Mouse (Mus musculus) layer of hippocampus, postnatal 14 days (tissue): Measurements from ENCODE around the gene Htra2. TPM values are rescaled to one million over a fixed set of nuclear protein-coding genes. Genes with fewer than 3 reads are reported as not detected.

Experiments
- DNase-seq, 2 experiments: peaks; one replicate each; pipeline ENCODE4 v3.0.0; 2021 to 2022; ENCODE audit warnings: low spot score in 2 of 2, mixed read lengths in 1 of 2
- microRNA-seq, 2 experiments: library from miRNA; unstranded; fragments of <30 nt; microRNA quantifications; one replicate each; pipeline ENCODE4 v1.2.0; 2021
- total RNA-seq, 2 experiments: library from RNA; stranded (reverse); gene quantifications; 2 replicates each; pipeline ENCODE4 v1.2.3; 2021

Gene Htra2
- total RNA-seq, 2 experiments from 2014 or later = 55.7 to 60.1 TPM

- DNase-seq = no peak
Observed at GRCm38 (mm10) chr6:83010010-83010409, 45.1 kb downstream of the Htra2 start.

- DNase-seq = no peak
Observed at GRCm38 (mm10) chr6:83008659-83009058, 46.4 kb downstream of the Htra2 start.

- no peak for DNase-seq
Observed at GRCm38 (mm10) chr6:83006114-83006513, 49.0 kb downstream of the Htra2 start.

GRCm38 (mm10) chr6:83005444-83006011 is 49.5 kb downstream of the Htra2 start:
- DNase-seq = no peak

GRCm38 (mm10) chr6:83004872-83005271 is 50.2 kb downstream of the Htra2 start:
- peak in 1 of 2 experiments; percentile 20 for DNase-seq

- no peak for DNase-seq
Observed at GRCm38 (mm10) chr6:83004309-83004708, 50.8 kb downstream of the Htra2 start.

GRCm38 (mm10) chr6:83003850-83004249 is 51.2 kb downstream of the Htra2 start:
- DNase-seq = no peak

- DNase-seq = no peak
Observed at GRCm38 (mm10) chr6:83003082-83003481, 52.0 kb downstream of the Htra2 start.

Small RNA genes within 50 kb of the gene (microRNA-seq; reads per million reads assigned to microRNA genes)
- gene Mir3470a = 0 reads per million in 2 experiments
- 0 reads per million in 2 experiments for gene Mir7040

Other genes starting within 250 kb of the Htra2 start
- gene Sema4f, start 115.5 kb downstream of the Htra2 start, total RNA-seq = 10 to 100 TPM; 43.4 to 44.2 TPM
- gene M1ap, start 108.4 kb downstream of the Htra2 start, total RNA-seq = under 1 TPM in 1 of 2 experiments, not detected in 1; 0.44 TPM
- 1 to 10 TPM; 3.1 to 3.3 TPM for gene Dok1, start 21.8 kb downstream of the Htra2 start, total RNA-seq
- 1 to 10 TPM; 2.3 to 3.8 TPM for gene Loxl3, start 21.1 kb downstream of the Htra2 start, total RNA-seq
- gene Aup1, start 752 bp downstream of the Htra2 start, total RNA-seq = 100 to 1,000 TPM; 108 to 116 TPM
- under 1 TPM; 0.48 to 0.74 TPM for gene Dqx1, start 2.6 kb upstream of the Htra2 start, total RNA-seq
- gene Tlx2, start 15.0 kb upstream of the Htra2 start, total RNA-seq = not detected
- 10 to 100 TPM; 23.3 to 27.0 TPM for gene Pcgf1, start 22.6 kb upstream of the Htra2 start, total RNA-seq
- gene Lbx2, start 31.1 kb upstream of the Htra2 start, total RNA-seq = not detected
- 10 to 100 TPM in 1 of 2 experiments, 1 to 10 TPM in 1; 6.8 to 11.7 TPM for gene Ccdc142, start 46.3 kb upstream of the Htra2 start, total RNA-seq
- gene Gm42688, start 46.3 kb upstream of the Htra2 start, total RNA-seq = 1 to 10 TPM; 5.2 to 6.4 TPM
- 10 to 100 TPM; 62.5 to 62.7 TPM for gene Mrpl53, start 53.8 kb upstream of the Htra2 start, total RNA-seq
- gene Mogs, start 60.2 kb upstream of the Htra2 start, total RNA-seq = 10 to 100 TPM; 22.0 to 27.2 TPM
- gene Wbp1, start 66.3 kb upstream of the Htra2 start, total RNA-seq = 10 to 100 TPM; 66.7 to 72.6 TPM
- 10 to 100 TPM; 24.1 TPM for gene Ino80b, start 70.2 kb upstream of the Htra2 start, total RNA-seq
- gene Rtkn, start 80.2 kb upstream of the Htra2 start, total RNA-seq = 10 to 100 TPM; 61.2 to 65.1 TPM
- 10 to 100 TPM; 24.4 to 26.0 TPM for gene Wdr54, start 101.1 kb upstream of the Htra2 start, total RNA-seq
- 10 to 100 TPM; 20.4 to 21.1 TPM for gene 1700003E16Rik, start 101.1 kb upstream of the Htra2 start, total RNA-seq
- gene Dctn1, start 110.6 kb upstream of the Htra2 start, total RNA-seq = 100 to 1,000 TPM; 358 to 382 TPM
- gene Slc4a5, start 164.6 kb upstream of the Htra2 start, total RNA-seq = 10 to 100 TPM in 1 of 2 experiments, under 1 TPM in 1; 0.41 to 11.9 TPM